ENCODE assay signal across 20 mouse cellular contexts in genomic region chr12:112295337-112295941, GRCm38 (mm10).
DNase-seq lines count a peak whose midpoint lies in the region; ATAC-seq and TF ChIP-seq lines count a peak whose summit lies in the region.
"Had no signal": no experiment of that assay in that cellular context is flagged by ENCODE, and none has a peak within 500 bp of the region (broad histone marks: within the 10 kb centered on the region; RNA-seq: fewer than 3 reads in every experiment).

No protein-coding gene starts in this region.

- H3K9ac ChIP-seq in kidney, embryonic 15.5 days = no peak overlapping the region
- no peak overlapping the region for H3K9ac ChIP-seq in midbrain, embryonic 16.5 days (ENCODE audit: low read depth, low read length)
- H3K9ac ChIP-seq: embryonic facial prominence, embryonic 13.5 days; forebrain, embryonic 12.5 days; heart, embryonic 13.5 days; hindbrain, embryonic 13.5 days; intestine, embryonic 15.5 days had no signal

- H3K36me3 ChIP-seq in kidney, embryonic 15.5 days = no peaks in the 10 kb centered on the region
- H3K36me3 ChIP-seq in kidney, adult 2 months (ENCODE audit: control insufficient read depth, insufficient read depth, low read length) = no peaks in the 10 kb centered on the region
- no peaks in the 10 kb centered on the region for H3K36me3 ChIP-seq in midbrain, embryonic 10.5 days
- no peaks in the 10 kb centered on the region for H3K36me3 ChIP-seq in midbrain, embryonic 16.5 days (ENCODE audit: control insufficient read depth, insufficient read depth, low read length)
- H3K36me3 ChIP-seq: embryonic facial prominence, embryonic 13.5 days; forebrain, embryonic 12.5 days; heart, embryonic 13.5 days; hindbrain, embryonic 13.5 days; intestine, embryonic 15.5 days had no signal

- ATAC-seq in kidney, embryonic 15.5 days (replicated peaks; ENCODE audit: low FRiP score) = peak; percentile 63
- ATAC-seq in midbrain, embryonic 16.5 days = no peak
- ATAC-seq: forebrain, embryonic 16.5 days; intestine, embryonic 15.5 days had no signal

- no peak for TF ChIP-seq CTCF in kidney, adult 2 months (conservative IDR thresholded peaks at IDR 0.05; ENCODE audit: insufficient read depth, insufficient read length, low read depth, low read length)

- H3K4me1 ChIP-seq in kidney, embryonic 15.5 days = peaks cover 41% of the 10 kb centered on the region
- H3K4me1 ChIP-seq in kidney, adult 2 months (ENCODE audit: control insufficient read depth, insufficient read depth, low read length) = no peaks in the 10 kb centered on the region
- peaks cover 55% of the 10 kb centered on the region for H3K4me1 ChIP-seq in midbrain, embryonic 10.5 days
- H3K4me1 ChIP-seq in midbrain, embryonic 16.5 days (ENCODE audit: control insufficient read depth, insufficient read depth, low read length) = peaks cover 13% of the 10 kb centered on the region; the same call in 1 of the 2 replicates
- H3K4me1 ChIP-seq: intestine, embryonic 15.5 days had no signal

- no peak for DNase-seq in kidney, adult 2 months
- no peak for DNase-seq in midbrain, embryonic 10.5 days (ENCODE audit: low spot score)
- DNase-seq in adipocyte (ENCODE audit: low spot score) = peak; percentile 9
- DNase-seq in cerebellum, adult 18-20 months = no peak
- DNase-seq in B cell, adult 2 months = no peak
- DNase-seq: adrenal gland, adult 8-10 months; adrenal gland, postnatal 36 days; cerebellum, adult 8-10 months; cerebellum, postnatal 14 days; gastrocnemius, postnatal 14 days; heart, adult 2 months; heart, postnatal 4 days had no signal

- peaks cover 46% of the 10 kb centered on the region for H3K27me3 ChIP-seq in kidney, embryonic 15.5 days
- no peaks in the 10 kb centered on the region for H3K27me3 ChIP-seq in kidney, adult 2 months (replicated peaks; ENCODE audit: control insufficient read depth, insufficient read depth, low read length)
- peaks cover 67% of the 10 kb centered on the region for H3K27me3 ChIP-seq in midbrain, embryonic 10.5 days (ENCODE audit: low read depth, poor library complexity, severe bottlenecking)
- H3K27me3 ChIP-seq in midbrain, embryonic 16.5 days (ENCODE audit: control insufficient read depth, insufficient read depth, low read depth, low read length) = no peaks in the 10 kb centered on the region

- no peak for TF ChIP-seq POLR2A in kidney, adult 2 months (IDR thresholded peaks at IDR 0.05; ENCODE audit: low read depth, low read length)

- 0 out of 2 replicates have a peak overlapping the region, but pooled peaks have one; percentile 3 for H3K27ac ChIP-seq in kidney, embryonic 15.5 days
- H3K27ac ChIP-seq in kidney, adult 2 months (ENCODE audit: insufficient read depth, low read depth, low read length) = no peak overlapping the region
- H3K27ac ChIP-seq in midbrain, embryonic 10.5 days (replicated peaks) = peak overlapping the region; percentile 25; the same call in 1 of the 2 replicates
- no peak overlapping the region for H3K27ac ChIP-seq in midbrain, embryonic 16.5 days (ENCODE audit: low read length)
- H3K27ac ChIP-seq: embryonic facial prominence, embryonic 13.5 days; forebrain, embryonic 12.5 days; heart, adult 2 months; heart, embryonic 13.5 days; hindbrain, embryonic 13.5 days; intestine, embryonic 15.5 days had no signal

- no peak overlapping the region for H3K4me2 ChIP-seq in kidney, embryonic 15.5 days
- H3K4me2 ChIP-seq in midbrain, embryonic 16.5 days (ENCODE audit: low read length) = no peak overlapping the region
- H3K4me2 ChIP-seq: embryonic facial prominence, embryonic 13.5 days; forebrain, embryonic 12.5 days; heart, embryonic 13.5 days; hindbrain, embryonic 13.5 days; intestine, embryonic 15.5 days had no signal

- 52% methylated on average over 6 of the region's 6 CpGs for WGBS in kidney, embryonic 15.5 days
- whole genome bisulfite sequencing in kidney, adult 2 months = 68% methylated on average over 6 of the region's 6 CpGs
- WGBS in midbrain, embryonic 10.5 days = 90% methylated on average over 6 of the region's 6 CpGs
- 86% methylated on average over 6 of the region's 6 CpGs for WGBS in midbrain, embryonic 16.5 days

- no peaks in the 10 kb centered on the region for H3K9me3 ChIP-seq in kidney, embryonic 15.5 days (replicated peaks)
- H3K9me3 ChIP-seq in midbrain, embryonic 10.5 days (replicated peaks) = no peaks in the 10 kb centered on the region
- no peaks in the 10 kb centered on the region for H3K9me3 ChIP-seq in midbrain, embryonic 16.5 days (replicated peaks; ENCODE audit: control insufficient read depth, low read length, poor library complexity, severe bottlenecking)
- H3K9me3 ChIP-seq: embryonic facial prominence, embryonic 13.5 days; forebrain, embryonic 12.5 days; heart, embryonic 13.5 days; hindbrain, embryonic 13.5 days; intestine, embryonic 15.5 days had no signal

- H3K4me3 ChIP-seq in kidney, embryonic 15.5 days (replicated peaks) = no peak overlapping the region
- no peak overlapping the region for H3K4me3 ChIP-seq in kidney, adult 2 months (ENCODE audit: insufficient read depth, low read depth, low read length)
- H3K4me3 ChIP-seq in midbrain, embryonic 10.5 days = no peak overlapping the region
- no peak overlapping the region for H3K4me3 ChIP-seq in midbrain, embryonic 16.5 days (ENCODE audit: low read depth, low read length)
- H3K4me3 ChIP-seq: embryonic facial prominence, embryonic 13.5 days; forebrain, embryonic 12.5 days; heart, adult 2 months; heart, embryonic 13.5 days; hindbrain, embryonic 13.5 days; intestine, embryonic 15.5 days had no signal

Comparison
In these comparisons a context has a peak if more than half of its experiments do, and no peak if none do; other contexts are left out.
1. H3K27ac ChIP-seq: peak in kidney, embryonic 15.5 days (single experiment) and midbrain, embryonic 10.5 days (single experiment); none in kidney, adult 2 months (single experiment) and midbrain, embryonic 16.5 days (single experiment).